Mouse (Mus musculus): ENCODE measurements around the gene Snx27.

Snx27 gene

DNA sequence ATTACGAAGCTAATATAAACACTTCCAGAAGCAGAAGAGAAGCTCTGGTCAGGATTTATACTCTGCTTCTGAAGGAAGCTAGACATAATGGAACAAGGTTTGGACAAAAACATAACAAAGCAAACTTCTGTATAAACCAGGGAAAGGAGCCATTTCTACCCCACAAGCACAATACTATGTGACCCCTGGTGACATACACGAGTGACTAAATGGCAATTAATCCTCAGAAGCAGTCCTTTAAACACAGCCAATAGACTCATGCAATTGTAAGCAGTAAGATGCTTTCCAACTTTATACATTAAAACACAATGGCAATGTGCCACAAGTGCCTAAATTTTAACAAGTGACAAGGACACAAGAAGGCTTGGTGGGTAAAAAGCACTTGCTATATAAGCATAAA, 15.3 kb downstream of the Snx27 start:
- DNase-seq (ENCODE audit: low read depth, low spot score): no peak

DNA sequence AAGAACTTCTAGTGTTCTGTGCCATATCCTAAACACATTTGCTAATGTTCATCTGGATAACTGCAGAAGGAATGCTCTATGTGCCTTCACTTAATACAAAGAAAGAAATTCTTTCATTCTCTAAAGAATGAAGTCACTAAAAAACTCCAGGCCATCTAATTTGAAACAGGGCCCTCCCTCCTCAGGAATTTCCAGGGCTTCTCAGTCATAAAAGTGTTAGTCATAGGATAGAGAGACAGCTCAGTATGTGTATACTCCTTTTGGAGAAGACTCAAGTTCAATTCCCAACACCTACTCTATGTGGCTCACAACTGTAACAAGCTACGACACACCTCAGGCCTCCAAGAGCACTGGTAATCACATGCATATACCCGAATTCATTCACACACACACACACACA, 17.0 kb downstream of the Snx27 start:
- DNase-seq (ENCODE audit: low read depth, low spot score): no peak

DNA sequence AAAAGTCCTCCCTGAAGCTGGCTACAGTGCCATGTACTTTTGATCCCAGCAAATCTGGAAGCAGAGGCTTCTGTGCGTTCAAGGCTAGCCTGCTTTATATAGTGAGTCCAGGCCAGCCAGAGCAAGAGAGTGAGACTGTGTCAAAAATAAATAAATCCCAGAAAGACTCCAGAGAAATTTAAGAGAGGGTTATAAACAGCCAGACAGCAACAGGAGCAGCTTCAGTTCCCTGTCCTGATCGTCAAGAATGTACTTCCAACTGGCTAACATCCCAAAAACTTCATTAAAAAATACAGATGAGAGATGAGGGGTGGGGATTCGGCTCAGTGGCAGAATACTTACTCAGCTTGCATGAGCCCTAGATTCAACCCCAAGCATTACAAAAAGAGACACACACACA, 17.4 kb downstream of the Snx27 start:
- DNase-seq (ENCODE audit: low read depth, low spot score): no peak

DNA sequence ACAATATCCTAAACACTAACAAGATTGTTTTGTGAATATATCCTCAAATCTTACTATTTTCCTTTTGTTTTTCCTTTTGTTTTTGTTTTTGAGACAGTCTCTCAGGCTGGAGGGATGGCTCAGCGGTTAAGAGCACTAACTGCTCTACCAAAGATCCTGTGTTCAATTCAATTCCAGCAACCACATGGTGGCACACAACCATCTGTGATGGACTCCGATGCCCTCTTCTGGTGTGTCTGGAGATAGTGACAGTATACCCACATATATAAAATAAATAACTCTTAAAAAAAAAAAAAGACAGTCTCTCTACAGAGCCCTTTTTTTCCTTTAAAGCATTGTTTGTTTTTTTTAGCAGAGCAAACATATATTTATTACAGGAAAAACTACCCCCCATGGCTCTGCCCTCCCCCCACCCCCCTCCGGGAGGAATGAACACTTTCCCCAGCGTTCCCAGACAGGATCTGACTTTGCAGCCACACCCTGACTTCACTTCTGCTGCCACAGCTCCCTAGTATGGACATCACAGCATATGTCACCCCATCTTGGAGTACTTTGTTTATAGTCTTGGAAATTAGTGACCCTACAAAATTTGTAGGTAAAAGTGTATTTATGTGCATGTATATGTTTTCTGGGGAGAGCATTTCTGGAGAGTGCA, 18.0 kb downstream of the Snx27 start:
- DNase-seq (ENCODE audit: low read depth, low spot score): no peak

DNA sequence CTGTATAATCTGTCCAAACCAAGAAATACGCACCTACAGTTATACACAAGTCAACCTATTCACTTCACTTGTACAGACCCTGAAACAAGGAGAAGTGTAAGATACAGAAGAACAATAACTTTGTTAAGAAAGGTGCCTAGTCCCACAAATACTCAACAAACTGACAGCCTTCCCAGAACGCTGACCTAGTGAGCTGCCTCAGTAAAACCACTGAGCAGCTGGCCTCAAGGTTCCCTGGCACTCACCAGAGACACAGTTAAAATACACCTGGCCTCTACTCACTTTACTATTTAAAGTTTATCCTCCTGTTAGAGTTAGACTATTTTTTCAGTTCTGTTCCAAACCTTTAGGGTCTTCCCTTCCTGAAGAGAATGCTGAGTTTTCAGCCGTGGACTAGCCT, 19.4 kb downstream of the Snx27 start:
- no peak for DNase-seq (ENCODE audit: low read depth, low spot score)

DNA sequence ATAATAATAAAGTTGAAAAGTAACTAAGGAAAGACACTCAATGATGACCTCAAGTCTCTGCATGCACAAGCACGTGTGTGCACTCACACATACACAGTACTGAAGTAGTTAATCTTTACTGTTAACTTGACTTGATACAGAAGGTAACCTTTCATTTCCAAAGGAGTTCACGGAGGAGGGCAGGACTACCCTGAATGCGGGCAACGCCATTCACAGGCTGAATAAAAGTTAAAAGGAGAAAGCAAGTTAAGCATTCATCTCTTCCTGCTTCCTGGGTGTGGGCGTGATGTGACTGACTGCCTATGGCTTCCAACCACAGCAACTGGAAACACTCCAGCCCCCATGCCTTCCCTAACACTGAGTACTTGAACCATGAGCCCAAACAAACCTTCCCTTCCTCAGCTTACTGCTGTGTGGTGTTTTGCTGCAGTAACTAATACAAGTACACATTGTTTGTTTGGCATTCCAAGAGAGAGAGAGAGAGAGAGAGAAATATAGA, 22.5 kb downstream of the Snx27 start:
- DNase-seq (ENCODE audit: low read depth, low spot score): no peak

DNA sequence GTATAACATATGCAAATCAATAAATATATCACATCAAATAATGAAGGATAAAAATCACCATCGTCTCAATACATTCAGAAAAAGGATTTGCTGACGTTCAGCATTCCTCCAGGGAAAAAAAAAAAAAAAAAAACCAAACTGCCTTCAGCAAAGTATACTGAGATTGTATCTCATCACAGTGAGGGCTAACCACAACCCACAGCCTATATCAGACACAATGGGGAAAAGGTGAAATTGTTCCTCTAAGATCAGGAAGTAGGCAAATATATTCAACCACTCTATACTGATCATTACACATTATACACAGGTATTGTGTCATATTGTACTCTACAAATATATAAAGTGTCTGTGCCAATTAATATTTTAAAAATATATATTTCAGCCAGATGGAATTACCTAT, 33.5 kb downstream of the Snx27 start:
- DNase-seq (ENCODE audit: low read depth, low spot score): no peak

DNA sequence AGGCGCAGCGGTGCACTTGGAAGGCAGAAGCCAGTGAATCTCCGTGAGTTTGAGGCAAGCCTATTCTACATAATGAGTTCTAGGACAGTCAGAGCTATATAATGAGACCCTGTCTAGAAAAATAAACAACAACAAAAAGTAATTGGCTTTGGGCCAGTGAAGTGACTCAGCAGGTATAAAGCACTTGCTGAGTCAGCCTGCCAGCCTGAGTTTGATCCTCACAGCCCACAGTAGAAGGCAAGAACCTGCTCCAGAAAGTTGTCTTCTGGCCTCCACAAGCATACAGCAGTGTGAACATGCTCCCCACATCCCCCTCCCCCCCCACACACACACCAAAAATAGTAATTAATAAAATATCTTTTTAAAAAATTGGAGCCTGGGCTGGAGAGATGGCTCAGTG, 45.3 kb downstream of the Snx27 start:
- DNase-seq (ENCODE audit: low read depth, low spot score): no peak

DNA sequence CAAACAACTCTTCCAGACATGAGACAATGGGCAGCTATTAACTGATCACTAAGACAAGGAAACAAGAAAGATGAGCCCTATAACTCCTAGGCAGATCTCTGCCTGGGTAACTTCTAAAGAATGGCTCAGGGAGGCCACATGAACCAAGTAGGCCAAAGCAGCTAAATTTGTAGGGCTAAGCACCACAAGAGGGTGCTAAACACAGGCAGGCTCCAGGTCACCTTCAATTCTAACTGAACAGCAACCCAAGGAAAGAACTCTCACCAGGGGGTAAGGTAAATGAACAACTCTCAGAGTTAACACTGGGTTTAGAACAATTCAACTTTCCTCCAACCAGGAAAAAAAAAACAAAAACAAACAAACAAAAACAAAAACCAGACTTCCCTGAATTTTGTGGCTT, 48.5 kb downstream of the Snx27 start:
- DNase-seq (ENCODE audit: low read depth, low spot score): no peak

DNA sequence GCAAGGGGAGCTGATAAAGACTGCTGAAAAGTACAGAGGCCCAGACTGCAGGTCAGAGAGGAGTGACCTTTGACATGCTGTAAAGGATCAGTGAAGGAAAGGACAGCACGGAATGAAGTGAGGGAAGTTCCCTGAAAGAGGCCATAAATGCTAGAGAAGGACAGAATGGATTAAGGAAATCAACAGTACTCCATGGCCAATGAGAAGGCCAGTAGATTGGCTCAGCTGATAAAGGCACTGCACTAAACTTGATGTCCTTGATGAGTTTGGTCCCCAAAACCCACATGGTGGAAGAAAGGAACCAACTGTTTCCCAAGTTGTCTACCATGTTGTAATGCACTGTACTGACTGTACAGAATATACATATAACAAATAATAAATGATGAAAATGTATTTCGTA, 55.8 kb downstream of the Snx27 start:
- DNase-seq (ENCODE audit: low read depth, low spot score): no peak

DNA sequence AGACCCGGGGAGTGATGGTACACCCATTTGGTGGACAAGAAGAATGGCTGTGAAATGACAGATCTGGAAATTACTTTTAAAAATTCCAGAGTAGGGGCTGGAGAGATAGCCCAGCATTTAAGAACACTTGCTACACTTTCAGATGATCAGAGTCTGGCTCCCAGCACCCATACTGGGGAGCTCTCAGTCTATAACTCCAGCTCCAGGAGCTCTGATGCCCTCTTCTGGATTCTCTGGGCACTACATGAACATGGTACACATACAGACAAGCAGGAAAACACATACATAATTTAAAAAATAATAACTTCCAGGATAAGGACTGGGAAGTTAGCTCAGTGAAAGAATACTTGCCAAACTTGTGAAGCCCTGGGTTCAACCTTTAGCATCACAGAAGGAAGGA, 75.9 kb downstream of the Snx27 start:
- DNase-seq (ENCODE audit: low read depth, low spot score): no peak

DNA sequence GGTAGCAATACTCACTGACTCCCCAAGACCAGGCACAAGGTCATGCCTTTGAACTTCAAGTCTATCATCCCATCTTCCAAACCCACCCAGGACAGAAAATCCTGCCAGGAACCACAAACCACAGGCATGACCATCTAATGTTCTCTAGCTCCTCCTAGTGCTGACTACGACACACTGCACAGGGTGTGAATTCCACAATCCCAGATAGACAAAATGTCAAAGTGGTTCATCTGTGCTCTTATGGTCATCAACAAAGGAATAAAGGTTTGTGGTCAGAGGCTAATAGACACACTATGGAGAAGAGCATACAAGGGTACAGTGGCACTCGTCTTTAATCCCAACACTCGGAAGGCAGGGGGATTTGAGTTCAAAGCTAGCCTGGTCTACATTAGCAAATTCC, 80.3 kb downstream of the Snx27 start:
- DNase-seq (ENCODE audit: low read depth, low spot score): no peak

DNA sequence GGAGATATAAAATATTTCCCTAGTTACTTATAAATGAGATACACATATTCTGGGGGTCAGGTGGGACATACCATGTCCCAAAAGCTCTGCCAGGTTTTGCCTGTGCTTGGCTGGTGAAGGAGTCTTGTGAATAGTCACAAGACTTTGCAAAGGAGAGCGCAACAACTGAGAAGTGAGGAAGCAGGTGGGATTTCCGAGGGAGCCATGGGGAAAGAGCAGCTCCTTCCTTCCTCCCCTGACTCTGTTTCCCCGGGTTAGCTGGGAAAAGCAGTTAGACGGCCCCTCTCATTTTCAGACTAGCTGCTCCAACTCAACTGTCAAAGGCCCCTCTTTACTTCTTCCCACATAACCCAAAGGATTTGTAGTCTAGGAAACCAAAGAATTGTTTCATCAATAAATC, 85.4 kb downstream of the Snx27 start:
- no peak for DNase-seq (ENCODE audit: low read depth, low spot score)

DNA sequence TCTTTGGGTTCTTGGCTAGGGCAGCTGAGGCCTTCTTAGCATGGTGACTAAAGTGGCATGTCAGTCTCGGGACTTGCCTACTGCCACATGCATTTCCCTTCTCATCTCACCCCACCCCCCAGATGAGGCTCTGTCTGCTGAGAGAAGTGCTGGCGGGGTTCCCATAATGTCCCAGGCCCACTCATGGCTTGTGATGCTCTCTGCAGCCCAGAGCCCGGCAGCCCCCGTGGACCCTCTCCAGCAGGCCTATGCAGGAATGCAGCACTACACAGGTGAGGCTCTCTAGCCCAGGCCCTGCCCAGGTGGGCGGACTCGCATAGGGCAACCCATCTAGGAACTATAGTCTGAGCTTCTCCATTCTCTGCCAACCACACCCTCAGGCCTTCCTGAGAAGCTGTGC, 94.9 kb downstream of the Snx27 start:
- no peak for DNase-seq (ENCODE audit: low read depth, low spot score)

DNA sequence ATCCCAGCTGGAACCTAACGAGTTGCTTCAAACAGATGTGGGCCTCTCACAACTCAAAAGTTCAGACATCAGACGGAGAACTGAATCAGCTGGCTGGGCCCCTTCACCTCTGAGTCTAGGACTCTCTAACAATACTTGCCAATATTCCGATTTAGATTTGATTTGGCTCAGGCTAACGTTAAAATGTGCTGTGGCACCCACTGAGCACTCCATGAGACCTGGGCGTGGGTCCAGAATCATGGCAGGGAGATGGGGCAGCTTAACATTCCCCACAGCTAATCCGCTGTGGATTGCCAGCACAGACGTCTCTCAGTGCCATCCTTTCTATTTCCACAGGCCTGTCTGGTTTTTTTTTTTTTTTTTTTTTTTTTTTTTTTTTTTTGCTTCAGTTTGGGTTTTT, 96.6 kb downstream of the Snx27 start:
- DNase-seq (ENCODE audit: low read depth, low spot score): no peak

DNA sequence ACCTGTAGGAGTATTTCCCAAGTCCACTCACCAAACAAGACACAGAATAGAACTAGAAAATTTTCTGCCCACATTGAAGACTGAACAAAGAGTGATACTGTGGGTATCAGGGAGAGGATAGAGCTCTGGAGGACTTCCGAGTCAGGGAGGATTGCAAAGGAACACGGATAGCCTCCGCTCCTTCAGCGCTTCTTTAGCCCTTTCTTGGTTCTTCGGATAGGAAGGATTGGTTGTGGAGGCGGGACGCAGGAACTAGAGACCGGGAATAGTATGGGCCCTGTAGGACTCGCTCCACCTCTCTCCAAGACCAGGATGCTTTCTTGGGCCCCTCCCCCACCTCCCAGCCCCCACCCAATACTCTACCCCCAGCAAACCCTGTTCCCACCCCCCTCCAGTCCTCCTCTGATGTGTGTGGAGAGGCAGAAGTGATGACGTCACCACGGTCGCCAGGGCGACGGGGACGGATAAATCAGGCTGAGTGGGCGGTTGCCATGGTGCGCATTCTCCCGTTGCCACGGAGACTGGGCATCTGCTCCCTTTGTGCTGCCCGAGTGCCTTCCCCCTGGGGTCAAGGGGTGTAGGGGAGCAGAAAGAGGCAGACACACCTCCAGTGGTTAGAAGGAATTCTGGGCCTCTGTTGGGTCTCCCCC, 98.6 kb downstream of the Snx27 start:
- peak; percentile 68 for DNase-seq (ENCODE audit: low read depth, low spot score)

DNA sequence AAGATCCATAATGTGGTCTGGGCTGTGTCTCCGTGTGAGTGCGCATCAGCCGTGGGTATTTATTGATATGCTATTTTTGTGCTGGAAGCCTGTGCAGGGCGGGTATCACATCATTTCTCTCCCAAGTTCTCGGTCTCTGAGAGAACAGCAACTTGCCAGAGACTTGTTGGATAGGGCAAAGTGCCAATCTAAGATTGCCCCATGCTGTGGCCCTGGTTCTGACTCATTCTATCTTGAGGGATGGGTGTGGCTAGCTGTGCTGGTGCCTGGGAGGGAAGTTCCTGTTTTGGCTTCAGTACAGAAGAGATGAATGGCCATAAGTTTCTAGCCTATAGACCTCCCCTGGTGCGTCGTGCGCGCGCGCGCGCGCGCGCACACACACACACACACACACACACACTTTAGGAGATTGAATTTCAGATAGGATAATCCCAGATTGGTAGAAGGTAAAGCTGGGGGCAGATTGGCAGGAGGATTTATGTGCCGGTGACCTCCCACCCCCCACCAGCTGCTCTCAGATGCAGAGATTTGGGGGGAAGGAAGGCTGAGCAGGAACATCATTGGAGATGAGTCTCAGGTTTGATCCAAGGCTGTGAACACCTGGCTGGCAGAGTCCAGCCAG, 99.6 kb downstream of the Snx27 start:
- no peak for DNase-seq (ENCODE audit: low read depth, low spot score)

DNA sequence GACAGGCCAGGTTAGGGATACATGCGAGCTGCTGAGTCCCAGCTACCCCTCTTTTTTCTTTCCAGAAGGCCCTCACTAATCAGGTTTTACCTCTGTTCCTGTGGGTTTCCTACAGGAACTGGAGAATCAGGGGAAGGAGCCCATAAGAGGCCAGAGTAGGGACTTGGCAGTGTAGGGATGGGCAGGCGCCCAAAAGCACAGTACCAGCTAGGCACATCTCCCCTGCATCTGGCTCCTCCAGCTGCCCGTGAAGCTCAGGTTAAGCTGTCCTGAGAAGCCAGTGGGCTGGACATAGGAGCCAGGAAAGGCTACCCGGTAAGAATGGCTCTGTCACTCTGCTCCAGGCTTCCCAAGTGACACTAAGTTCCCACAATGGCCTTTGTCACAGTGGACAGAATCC, 101.1 kb downstream of the Snx27 start:
- no peak for DNase-seq (ENCODE audit: low read depth, low spot score)

DNA sequence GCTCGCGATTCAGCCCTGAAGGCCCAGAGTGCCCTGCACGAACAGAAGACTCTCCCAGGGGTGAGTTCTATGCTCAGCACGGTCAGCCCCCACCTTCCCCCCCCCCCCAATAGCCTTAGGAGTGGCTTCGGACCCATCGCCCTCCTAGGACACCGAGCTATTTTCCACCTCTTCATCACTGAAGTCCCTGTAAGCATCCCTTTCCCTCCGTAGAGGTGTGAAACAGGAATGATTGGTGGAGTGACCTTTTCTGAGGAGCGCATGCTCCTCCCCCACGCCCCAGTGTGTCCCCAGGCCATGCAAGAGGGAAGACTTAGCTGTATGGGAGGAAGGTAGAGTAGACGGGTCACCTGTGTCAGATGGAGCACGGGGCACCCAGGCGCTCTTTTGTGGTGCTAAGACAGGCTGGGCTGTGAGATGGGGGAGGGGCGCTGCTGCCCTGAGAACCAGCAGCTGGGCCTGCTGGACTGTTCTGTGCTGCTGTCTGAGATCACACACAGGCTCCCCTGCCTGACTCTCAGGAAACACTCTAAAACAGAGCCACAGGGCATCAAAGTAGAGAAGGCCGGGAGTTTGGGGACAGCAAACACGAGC, 102.1 kb downstream of the Snx27 start, which contains the start of gene Riiad1:
TSS of gene Riiad1 (minus strand) at position 51 of the 594 bp plus-strand sequence.
- no peak for DNase-seq (ENCODE audit: low read depth, low spot score)

DNA sequence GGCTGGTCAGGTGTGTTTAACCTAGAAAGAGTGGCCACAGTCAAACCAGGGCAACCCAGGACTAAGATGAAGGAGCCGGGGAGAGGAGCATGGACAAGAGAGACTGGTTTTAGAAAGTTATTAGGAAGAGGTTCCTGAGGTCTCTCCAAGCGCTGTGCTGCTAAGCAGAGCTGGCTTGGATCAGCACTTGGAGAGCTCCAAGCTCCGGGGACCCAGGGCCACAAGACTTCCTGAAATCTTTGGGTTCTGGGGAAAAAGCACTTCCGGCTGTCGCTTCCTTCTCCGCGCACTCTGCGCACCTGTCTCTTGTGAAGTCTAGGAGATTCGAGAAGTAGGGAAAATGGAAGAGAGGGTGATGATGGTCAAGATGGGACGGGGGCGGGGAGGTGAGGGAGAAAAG, 103.0 kb downstream of the Snx27 start:
- no peak for DNase-seq (ENCODE audit: low read depth, low spot score)

DNA sequence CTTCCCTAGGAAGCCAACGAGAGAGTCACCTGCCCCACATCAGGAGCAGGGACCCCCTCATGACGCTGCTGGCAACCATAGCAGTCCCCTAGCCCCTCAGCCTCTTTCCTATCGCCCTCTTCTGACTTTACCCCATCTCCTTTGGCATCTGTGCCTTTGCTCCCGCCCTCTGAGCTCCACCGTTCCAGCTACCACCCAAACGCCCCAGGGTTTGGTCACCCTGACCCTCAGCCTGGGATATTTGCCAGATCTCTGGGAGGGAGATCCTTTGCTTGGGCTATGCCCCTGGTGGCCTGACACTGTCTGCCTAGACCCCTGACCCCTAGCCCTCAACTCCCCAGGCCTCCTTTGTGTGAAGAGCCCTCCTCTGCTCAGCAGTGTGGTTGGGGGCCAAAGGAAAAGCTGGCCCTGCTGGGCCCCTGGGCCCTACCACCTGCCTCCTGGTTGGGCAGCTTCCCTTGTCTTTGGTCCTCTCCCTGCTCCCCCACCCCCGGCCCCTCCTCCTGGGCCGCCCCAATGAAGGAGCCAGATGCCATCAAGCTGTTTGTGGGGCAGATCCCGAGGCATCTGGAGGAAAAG, 103.8 kb downstream of the Snx27 start:
- no peak for DNase-seq (ENCODE audit: low read depth, low spot score)

DNA sequence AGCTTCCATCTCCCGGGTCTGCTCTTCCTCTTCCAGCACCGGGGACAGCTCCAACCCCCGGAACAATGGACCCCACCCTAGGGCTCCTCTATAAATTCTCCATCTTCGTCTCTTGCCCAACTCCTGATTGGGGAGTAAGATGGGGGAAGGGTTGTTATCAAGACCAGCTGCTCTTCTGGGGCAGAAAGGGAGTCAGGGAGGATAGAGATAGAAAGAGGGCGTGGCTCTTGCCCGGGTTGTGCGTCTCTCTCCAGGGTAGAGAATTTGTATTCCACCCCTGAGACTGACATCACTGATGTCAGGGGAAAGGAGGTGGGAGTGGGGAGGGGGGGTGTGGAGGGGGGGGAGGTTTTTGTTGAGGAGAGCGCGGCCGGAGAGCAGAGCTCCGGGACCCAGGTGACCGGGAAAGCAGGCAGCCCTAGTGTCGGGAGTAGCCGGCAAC, 104.5 kb downstream of the Snx27 start, which contains the start of gene Celf3:
TSS of gene Celf3 (plus strand) at position 315 of the 442 bp plus-strand sequence.
- peak; percentile 45 for DNase-seq (ENCODE audit: low read depth, low spot score)
